Mouse (Mus musculus): ENCODE measurements at regions not wholly inside any gene's neighbourhood (a gene's known extent, or its start where the extent isn't known, plus 50 kb on each side); places are given as distances from the start of the nearest gene placed in this dataset.

DNA sequence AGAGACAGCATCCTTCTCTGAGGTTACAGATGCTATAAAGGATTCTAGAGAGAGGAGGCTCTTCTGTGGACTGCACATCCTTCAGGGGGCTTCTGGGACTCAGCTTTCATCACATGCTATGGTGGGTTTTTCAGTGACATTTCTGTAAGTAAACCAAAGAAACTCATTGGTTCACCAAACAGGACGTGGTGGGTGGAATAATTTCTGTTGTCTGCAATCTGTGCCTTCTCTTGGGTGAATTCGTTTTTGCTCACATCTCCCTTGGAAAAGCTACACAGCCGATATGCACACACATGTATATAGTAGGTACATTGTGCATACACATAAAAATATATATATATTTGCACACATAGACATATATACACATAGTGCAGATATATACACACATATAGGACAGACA is 110.2 kb downstream of the Chst1 start:
- DNase-seq = no peak

- no peak for DNase-seq
These were observed 111.7 kb downstream of the Chst1 start for GRCm38 (mm10) chr2:92711122-92711777.

DNA sequence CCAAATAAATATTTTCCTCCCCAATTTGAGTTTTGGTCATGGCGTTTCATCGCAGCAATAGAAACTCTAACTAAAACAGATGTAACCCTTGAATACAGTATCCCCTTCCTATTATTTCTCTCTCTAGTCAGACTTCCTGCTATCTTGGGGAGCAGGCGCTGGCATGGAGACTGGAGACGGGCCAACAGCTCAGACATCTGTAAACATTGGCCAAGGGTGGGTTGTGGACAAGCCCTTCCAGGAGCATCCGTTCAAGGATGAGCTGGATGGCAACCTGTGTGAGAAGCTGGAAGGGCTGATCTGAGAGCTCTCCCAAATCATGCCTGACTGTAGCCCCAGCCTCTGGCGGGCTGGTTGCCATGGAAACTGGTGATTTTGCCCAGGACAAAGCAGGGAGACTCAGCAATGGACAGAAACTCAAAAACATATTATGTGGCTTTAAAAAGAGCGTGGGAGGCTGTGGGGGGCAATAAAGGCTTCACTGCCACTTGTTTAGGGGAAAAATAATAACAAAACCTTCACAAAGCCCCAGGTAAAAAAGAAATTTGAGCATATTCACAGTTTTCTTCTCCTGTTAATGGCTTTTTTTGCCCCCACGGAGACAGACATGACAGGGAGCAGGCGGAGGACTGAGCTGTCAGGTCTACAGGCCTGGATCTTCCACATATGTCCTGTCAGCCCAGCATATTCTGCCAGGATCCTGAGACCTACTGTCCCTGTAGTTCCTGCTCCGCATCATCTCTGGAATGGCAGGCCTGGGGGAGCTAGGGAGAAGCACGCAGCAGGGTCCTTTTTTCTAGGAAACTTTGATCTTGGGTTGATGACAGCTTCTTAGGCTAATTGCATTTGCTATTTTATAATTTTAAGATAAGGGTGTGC is 113.0 kb downstream of the Chst1 start:
- DNase-seq = no peak

- DNase-seq = no peak
These were observed 118.2 kb downstream of the Chst1 start for GRCm38 (mm10) chr2:92717706-92718105.

DNA sequence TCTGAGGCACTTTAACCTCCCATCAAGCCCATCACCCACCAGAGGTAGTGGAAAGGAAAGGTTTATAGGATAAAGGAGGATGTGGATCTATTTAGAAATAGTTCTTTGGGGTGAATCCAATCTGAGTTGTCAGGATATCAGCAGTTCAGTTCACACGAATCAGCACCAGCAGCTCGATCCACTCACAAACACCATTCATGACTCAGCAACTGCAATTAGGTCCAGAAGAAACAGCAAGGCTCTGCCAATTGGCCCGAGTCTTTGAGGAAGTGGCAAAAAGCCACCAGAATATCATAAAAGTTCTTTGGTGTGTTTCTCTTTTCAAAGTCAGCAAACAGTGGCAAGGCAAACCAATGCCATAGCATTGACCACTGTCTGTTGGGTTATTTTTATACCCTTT is 122.4 kb downstream of the Chst1 start:
- DNase-seq = no peak

- DNase-seq = no peak
These were observed 124.2 kb downstream of the Chst1 start for GRCm38 (mm10) chr2:92723618-92724263.

GRCm38 (mm10) chr2:92726640-92727039 is 127.1 kb downstream of the Chst1 start:
- no peak for DNase-seq

GRCm38 (mm10) chr2:92727241-92727640 is 127.7 kb downstream of the Chst1 start:
- DNase-seq = no peak

DNA sequence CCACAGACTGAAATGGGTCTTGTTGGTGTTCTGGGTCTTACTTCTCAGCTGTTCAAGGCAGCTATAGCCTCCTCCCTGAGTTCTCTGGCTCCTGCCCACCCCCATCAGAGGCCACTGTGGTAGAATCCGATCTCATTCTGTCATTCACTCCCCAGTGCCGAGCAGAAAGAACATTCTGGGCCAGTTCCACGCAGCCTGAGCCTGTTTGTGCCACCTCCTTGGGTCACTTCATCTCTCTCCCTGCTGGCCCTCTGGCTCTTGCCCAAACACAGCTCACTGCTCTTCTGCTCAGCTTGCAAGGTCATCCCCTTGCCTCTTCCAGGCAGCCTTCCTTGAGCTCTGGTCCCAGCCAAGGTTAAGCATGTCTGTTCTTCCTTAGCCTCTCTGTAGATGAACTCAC is 128.9 kb downstream of the Chst1 start:
- no peak for DNase-seq

- DNase-seq = no peak
These were observed 130.9 kb downstream of the Chst1 start for GRCm38 (mm10) chr2:92730371-92730770.

- no peak for DNase-seq
These were observed 133.9 kb downstream of the Chst1 start for GRCm38 (mm10) chr2:92733403-92733802.

DNA sequence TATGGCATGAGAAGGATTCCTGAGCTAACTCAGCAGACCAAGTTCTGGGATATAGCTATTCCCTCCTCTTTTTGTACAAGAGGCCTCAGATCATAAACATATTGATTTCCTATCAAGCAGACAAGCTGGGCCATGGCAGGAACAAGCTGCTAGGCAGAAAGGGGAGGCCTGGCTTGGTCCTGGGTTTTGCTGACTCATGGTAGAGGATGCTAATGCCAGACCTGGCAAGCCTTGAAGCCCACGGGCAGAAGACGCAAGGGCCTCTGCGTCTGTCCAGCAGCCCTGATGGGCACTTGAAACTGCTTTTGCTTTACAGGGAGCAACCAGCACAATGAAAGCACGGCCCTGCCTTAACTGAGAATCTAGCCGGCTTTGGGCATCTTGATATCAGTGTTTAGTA is 136.3 kb downstream of the Chst1 start:
- no peak for DNase-seq

- DNase-seq = no peak
These were observed 137.8 kb downstream of the Chst1 start for GRCm38 (mm10) chr2:92737301-92737700.

DNA sequence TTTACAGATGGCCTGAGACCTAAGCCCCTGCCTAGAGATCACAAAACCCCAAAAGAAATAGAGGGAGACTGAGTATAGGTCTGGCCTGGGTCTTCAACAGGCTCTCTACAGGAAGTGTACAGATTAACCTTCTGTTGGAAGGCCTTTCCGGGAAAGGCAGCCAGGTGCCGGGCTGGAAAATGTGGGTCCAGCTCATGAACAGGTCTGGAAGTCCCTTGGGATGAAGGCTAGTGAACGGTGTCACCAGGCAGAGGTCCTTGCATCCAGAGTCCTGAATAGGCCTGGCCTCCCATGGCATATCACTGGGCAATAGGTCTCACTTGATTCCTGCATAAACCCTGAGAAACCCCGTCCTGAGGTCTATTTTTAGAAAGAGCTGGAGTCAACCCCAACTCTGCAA is 140.1 kb downstream of the Chst1 start:
- no peak for DNase-seq

DNA sequence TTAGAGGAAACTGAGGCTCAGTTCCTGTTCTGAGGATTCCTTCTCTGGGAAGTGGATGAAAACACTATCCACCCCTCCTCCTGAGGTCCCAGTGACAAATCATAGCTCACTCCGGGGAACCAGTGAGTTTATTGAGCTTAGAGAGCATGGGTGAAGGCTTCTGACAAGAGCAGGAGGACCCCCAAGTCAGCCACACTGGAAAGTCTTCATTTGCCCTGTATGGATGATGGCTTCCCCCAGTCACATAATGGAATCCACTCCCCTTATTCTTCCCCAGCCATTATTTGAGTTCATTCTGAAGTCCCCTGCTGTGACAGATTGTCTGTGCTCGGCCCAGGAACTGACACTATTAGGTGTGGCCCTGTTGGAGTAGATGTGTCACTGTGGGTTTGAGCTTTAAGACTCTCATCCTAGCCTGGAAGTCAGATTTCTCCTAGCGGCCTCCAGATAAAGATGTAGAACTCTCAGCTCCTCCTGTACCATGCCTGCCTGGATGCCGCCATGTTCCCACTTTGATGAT is 141.3 kb downstream of the Chst1 start:
- DNase-seq = no peak

- peak; percentile 75 for DNase-seq
These were observed 142.5 kb downstream of the Chst1 start for GRCm38 (mm10) chr2:92742025-92742424.

- no peak for DNase-seq
These were observed 143.2 kb downstream of the Chst1 start for GRCm38 (mm10) chr2:92742671-92743070.

DNA sequence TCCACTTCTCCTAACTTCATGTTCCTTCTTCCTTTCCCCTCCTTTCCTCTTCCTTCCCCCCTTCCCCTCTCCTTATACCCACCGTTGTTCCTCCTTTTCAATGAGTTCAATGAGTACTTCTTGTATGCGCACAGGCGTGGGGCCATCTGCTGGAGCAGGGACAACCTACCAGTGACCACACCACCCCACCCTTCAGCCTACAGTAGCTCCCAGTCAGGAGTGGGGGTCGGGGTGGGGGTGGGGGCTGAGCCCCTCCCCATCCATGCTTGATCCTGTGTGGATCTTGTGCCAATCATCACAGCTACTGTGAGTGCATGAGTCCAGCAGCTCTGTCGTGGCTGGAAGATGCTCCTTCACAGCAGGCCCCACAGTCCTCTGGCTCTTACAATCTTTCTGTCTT is 143.6 kb downstream of the Chst1 start:
- no peak for DNase-seq

DNA sequence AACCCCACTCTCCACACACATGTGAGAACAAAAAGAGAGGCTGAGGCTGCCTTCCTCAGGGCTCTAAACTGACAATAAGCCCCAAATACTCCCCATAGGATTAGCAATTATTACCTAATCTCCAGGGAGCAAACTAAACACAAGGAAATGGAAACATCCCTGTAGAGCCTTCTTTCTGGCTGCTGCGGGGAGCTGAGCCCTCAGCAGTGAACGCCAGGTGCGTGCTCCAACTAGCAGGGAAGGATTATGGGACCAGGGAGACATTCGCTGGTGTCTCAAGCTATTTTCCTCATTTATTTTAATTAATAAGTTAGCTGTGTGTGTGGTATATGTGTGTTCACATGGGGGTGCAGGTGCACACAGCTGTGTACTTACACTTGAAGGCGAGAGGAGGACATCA is 144.4 kb downstream of the Chst1 start:
- DNase-seq = no peak

GRCm38 (mm10) chr2:92747406-92747805 is 147.9 kb downstream of the Chst1 start:
- no peak for DNase-seq

- no peak for DNase-seq
These were observed 150.6 kb downstream of the Chst1 start for GRCm38 (mm10) chr2:92750116-92750515.

DNA sequence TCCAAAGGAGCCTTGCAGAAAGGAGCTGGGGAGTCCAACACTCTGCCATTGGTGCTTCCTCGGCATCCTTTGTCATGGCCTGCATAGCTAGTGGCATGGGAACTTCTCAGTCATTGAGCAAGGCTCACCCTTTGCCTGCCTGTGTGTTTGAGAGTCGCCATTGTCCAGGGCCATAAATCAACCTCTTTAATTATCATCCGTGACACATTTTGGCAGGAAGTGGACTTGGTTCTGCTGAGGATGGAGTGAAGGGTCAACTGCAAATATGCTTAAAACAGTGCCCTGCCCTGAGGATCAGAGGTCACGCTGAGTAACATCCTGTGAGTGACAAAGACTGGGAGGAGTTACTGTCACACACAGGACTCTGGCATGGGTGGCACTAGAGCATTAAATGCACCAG is 151.2 kb downstream of the Chst1 start:
- DNase-seq = no peak

DNA sequence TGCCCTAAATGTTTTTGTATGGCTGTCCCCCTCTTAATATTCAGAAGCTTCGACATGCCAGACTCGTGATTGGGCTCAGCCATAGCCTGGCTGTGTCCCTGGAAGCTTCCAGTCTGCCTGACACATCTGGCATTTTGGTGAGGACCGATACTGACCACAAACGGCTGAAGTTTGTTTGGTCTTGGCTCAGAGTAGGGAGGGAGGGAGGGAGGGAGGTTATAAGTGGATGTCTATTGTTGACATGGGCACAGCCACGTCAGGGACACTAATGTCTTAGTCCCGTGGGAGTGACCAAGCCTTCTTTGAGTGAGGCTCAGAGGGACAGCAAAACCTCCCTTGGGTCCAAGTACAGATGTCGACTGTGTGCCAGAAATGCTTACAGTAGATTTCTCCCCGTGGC is 151.7 kb downstream of the Chst1 start:
- no peak for DNase-seq

All from gastrocnemius, postnatal 10 days (tissue).